Mouse (Mus musculus) heart, embryonic 16.5 days (tissue): ENCODE measurements around the gene Bbs9. TPM values are rescaled to one million over a fixed set of nuclear protein-coding genes. Genes with fewer than 3 reads are reported as not detected.

Experiments
- ATAC-seq: fragments of 200-750 bp; cut with Nextera tagmentation; replicated peaks from 2 replicates; pipeline ENCODE4 v1.8.0; 2017; ENCODE audit warnings: moderate number of reproducible peaks; ENCODE audit not compliant: insufficient read depth, low FRiP score; ENCODE audit errors: extremely low read depth
- H3K27ac ChIP-seq: fragments of 300-500 bp; sonication (generic); 2 replicates; pipeline ENCODE4 v1.5.1; 2014; ENCODE audit warnings: mild to moderate bottlenecking, low read length, control low read depth, moderate library complexity
- H3K27me3 ChIP-seq: fragments of 300-500 bp; sonication (generic); 2 replicates; pipeline ENCODE4 v1.6.1; 2014; ENCODE audit warnings: low read length, mixed read lengths; ENCODE audit not compliant: control insufficient read depth, insufficient read depth
- H3K36me3 ChIP-seq: fragments of 300-500 bp; sonication (generic); 2 replicates; pipeline ENCODE4 v1.6.1; 2014; ENCODE audit not compliant: control insufficient read depth, insufficient read depth
- H3K4me1 ChIP-seq: fragments of 300-500 bp; sonication (generic); 2 replicates; pipeline ENCODE4 v1.6.1; 2014; ENCODE audit warnings: low read length, mixed read lengths; ENCODE audit not compliant: control insufficient read depth, insufficient read depth
- H3K4me2 ChIP-seq: fragments of 300-500 bp; sonication (generic); 2 replicates; pipeline ENCODE4 v1.6.1; 2014; ENCODE audit warnings: low read depth, mild to moderate bottlenecking, control low read depth, low read length
- H3K4me3 ChIP-seq: fragments of 300-500 bp; sonication (generic); 2 replicates; pipeline ENCODE4 v1.5.1; 2014; ENCODE audit warnings: mild to moderate bottlenecking, control low read depth, low read length
- H3K9ac ChIP-seq: fragments of 300-500 bp; sonication (generic); 2 replicates; pipeline ENCODE4 v1.6.1; 2014; ENCODE audit warnings: low read length, control low read depth
- H3K9me3 ChIP-seq: fragments of 300-500 bp; sonication (generic); replicated peaks from 2 replicates; pipeline ENCODE4 v1.6.1; 2016; ENCODE audit warnings: low read length; ENCODE audit not compliant: control insufficient read depth
- WGBS: fragments of 180-500 bp; shearing (Covaris S2); extraction: QIAGEN DNeasy Blood & Tissue Kit; methylation state at CpG from one replicate; pipeline ENCODE4 v1.1.7; 2014; 5-methylcytosine and 5-hydroxymethylcytosine counted together
- polyA plus RNA-seq: library from polyadenylated mRNA; unstranded; fragments of >200 nt; fragmentation: Nextera tagmentation; extraction: Ambion mirVana; gene quantifications from 2 replicates; pipeline ENCODE4 v1.2.1, GENCODE M21; 2015

Bbs9 gene
- polyA plus RNA-seq, 1 experiment from 2014 or later, result 7.9 TPM

DNA sequence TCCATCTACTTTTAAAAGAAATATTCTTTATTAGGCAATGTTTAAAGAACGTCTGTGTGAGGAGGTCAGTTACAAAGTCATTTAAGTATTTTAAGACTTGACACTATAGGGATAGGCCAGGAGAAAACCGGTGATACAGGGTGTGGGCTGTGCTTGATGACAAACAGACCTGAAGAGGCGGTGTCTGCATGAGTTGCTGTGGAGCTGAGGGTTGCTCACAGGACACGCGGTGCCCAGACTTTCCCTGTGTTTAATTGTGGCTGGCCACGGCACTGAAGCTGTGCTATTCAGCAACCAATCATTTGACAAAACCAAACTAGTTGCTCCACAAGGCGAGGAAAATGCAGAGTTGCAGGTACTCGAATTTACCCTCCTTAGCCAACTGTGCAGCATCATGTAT, 286.0 kb downstream of the Bbs9 start:
- no peaks in the 10 kb centered on the region for H3K36me3 ChIP-seq
- WGBS, result 71% methylated on average over 8 of the region's 8 CpGs
- no peaks in the 10 kb centered on the region for H3K27me3 ChIP-seq

DNA sequence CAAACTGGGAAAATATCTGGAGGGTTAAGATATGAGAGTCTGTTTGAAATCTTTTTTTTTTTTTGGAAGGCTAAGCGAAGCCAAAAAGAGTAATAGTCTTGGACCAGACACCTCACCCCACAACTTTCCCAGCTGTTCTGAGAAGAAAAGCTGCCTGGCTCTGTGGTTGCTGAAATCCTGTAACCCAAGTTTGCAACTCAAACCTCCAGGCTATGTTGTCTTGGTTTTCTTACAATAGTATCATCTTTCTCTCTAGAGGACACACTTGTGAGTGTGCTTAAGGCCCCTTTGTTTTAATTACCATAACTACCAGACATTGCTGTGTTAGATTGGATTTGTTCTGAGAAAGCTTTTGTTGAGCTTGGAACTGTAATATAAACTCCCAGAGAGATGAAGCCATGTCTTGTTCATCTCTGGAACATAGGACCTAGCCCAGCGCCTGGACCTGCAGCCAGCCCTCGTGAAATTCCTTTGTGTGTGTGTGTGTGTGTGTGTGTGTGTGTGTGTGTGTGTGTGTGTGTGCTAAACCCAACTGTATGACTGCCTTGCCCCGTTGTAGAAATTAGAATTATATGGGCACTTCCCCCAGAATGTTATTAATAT, 290.2 kb downstream of the Bbs9 start:
- Histone ChIP-seq H3K4me2 (no peak overlapping the region), H3K36me3 (no peaks in the 10 kb centered on the region), H3K4me3 (no peak overlapping the region), H3K27me3 (no peaks in the 10 kb centered on the region), H3K9me3 (no peaks in the 10 kb centered on the region), H3K9ac (no peak overlapping the region), H3K27ac (no peak overlapping the region), H3K4me1 (no peaks in the 10 kb centered on the region)
- WGBS, result 57% methylated on average over 4 of the region's 4 CpGs
- no peak for ATAC-seq

More for the DNA sequence above, 286.0 kb downstream of the Bbs9 start:
- Histone ChIP-seq H3K4me1 (no peaks in the 10 kb centered on the region), H3K27ac (no peak overlapping the region), H3K4me2 (no peak overlapping the region), H3K4me3 (no peak overlapping the region), H3K9ac (no peak overlapping the region), H3K9me3 (no peaks in the 10 kb centered on the region)
- ATAC-seq, result no peak

DNA sequence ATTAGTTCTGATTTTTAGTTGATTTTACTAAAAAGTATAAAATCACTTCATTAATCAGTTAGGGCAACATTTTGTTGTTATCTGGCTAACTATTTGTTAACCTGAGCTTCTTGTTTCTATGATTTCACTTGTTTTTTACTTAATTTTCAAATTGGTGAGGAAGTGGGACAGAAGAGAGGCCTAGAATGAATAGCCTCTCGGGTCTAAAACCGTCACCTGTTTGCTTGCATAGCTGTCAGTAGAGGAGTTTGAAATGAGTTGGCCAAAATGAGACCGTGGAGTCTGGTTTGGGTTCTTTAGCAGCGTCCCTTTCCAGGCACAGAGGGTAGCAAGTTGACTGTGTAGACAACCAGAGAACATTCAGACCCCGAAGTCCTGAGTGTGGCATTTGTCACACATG, 291.6 kb downstream of the Bbs9 start:
- ATAC-seq, result no peak
- no peak overlapping the region for H3K4me2 ChIP-seq
- H3K9me3 ChIP-seq, result no peaks in the 10 kb centered on the region
- no peaks in the 10 kb centered on the region for H3K36me3 ChIP-seq
- H3K9ac ChIP-seq, result no peak overlapping the region
- no peak overlapping the region for H3K4me3 ChIP-seq
- no peaks in the 10 kb centered on the region for H3K27me3 ChIP-seq
- no peaks in the 10 kb centered on the region for H3K4me1 ChIP-seq
- H3K27ac ChIP-seq, result no peak overlapping the region
- WGBS, result 81% methylated on average over 5 of the region's 5 CpGs

DNA sequence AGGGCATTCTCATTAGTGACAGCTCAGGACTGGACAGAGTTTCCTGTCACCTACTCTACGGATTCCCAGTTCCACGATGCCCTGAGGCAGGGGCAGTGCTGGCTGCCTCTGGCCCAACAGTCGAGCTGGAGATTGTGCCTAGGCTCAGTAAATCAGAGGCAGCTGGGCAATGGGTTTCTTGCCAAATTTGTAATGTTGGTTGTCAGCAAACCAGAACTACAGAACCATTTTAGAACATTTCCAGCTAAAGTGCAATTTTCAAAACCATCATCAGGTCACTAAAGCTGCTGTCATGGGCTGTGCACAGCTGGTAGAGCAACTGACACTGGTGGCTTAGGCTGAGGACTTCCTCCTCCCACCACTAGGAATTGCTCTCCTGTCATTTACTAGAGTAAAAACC, 292.3 kb downstream of the Bbs9 start:
- Histone ChIP-seq H3K27ac (no peak overlapping the region), H3K4me3 (no peak overlapping the region), H3K27me3 (no peaks in the 10 kb centered on the region), H3K9me3 (no peaks in the 10 kb centered on the region), H3K36me3 (no peaks in the 10 kb centered on the region), H3K4me2 (no peak overlapping the region), H3K4me1 (no peaks in the 10 kb centered on the region), H3K9ac (no peak overlapping the region)
- WGBS, result 41% methylated on average over 3 of the region's 3 CpGs
- ATAC-seq, result no peak

DNA sequence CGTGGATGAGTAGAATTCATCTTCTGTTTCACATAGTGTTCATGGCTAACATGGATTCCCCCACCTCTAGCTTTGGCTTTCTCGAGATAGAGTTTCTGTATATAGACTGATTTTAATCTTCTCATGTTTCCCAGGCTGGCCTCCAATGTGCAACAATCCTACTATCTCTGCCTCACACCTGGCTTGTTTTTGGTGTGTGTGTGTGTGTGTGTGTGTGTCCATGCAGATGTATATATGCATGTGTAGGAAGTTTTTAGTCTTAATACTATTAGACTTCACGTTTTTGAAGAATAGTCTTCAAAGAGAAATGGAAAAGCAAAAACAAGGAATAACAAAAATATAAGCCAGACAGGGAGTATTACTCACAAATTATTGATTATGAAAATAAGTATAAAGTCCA, 296.3 kb downstream of the Bbs9 start:
- no peak for ATAC-seq
- no peak overlapping the region for H3K4me3 ChIP-seq
- H3K36me3 ChIP-seq, result no peaks in the 10 kb centered on the region
- WGBS, result 86% methylated on average over 3 of the region's 3 CpGs
- H3K27ac ChIP-seq, result no peak overlapping the region
- H3K9ac ChIP-seq, result no peak overlapping the region
- H3K4me1 ChIP-seq, result no peaks in the 10 kb centered on the region
- no peaks in the 10 kb centered on the region for H3K27me3 ChIP-seq
- no peaks in the 10 kb centered on the region for H3K9me3 ChIP-seq
- H3K4me2 ChIP-seq, result no peak overlapping the region

DNA sequence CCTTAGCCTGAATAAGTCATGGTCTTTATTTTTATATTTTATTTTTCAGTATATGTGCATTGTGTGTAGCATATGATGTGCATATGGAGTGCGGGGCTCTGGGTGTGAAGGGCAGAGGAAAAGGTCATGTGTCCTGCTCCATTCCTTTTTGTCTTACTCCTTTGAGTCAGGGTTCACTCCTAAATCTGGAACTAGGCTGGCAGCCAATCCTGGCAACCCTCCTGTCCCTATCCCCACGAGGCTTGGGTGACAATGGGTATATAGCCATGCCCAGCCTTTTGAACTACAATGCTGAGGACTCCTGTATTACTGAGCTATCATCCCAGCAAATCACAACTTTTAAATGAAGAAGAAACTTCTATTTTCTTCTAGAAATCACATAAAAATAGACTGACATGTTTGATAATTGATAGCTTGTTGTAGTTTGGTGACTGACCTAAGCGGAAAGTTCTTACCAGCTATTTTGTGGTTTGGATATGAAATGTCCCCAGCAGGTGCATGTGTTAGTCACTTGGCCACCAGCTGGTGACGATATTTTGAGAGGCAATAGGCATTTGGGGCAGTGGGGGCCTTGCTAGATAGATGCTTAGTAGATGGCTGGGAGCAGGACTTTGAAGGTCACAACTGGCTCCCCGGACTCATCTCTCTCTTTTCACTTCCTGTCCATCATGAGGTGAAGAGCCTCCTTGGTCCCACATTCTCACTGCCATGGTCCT, 300.9 kb downstream of the Bbs9 start:
- 74% methylated on average over 5 of the region's 5 CpGs for WGBS
- Histone ChIP-seq H3K9ac (no peak overlapping the region), H3K27ac (no peak overlapping the region), H3K36me3 (no peaks in the 10 kb centered on the region), H3K9me3 (no peaks in the 10 kb centered on the region), H3K27me3 (no peaks in the 10 kb centered on the region), H3K4me1 (no peaks in the 10 kb centered on the region), H3K4me3 (no peak overlapping the region), H3K4me2 (no peak overlapping the region)
- no peak for ATAC-seq

DNA sequence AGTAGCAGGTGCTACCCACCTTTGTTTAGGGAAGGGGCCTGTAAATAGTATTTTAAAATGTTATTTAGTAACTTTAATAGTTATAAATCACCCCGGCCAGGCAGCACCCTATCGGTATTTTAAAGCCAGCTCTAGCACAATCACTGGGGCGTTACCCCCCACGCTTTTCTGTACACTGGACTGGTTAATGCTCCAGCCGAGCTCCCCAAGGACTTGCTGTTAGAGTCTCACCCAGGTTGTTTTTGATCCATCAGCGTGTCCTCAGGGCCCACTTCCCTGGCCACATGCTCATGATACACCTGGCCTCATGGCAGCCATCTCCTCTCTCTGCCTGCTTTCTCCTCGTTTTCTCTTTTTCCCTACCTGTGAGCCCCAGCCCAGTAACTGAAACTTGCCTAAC, 301.9 kb downstream of the Bbs9 start:
- Histone ChIP-seq H3K4me3 (no peak overlapping the region), H3K9ac (no peak overlapping the region), H3K27me3 (no peaks in the 10 kb centered on the region), H3K27ac (no peak overlapping the region), H3K9me3 (no peaks in the 10 kb centered on the region), H3K36me3 (no peaks in the 10 kb centered on the region), H3K4me2 (no peak overlapping the region), H3K4me1 (no peaks in the 10 kb centered on the region)
- WGBS, result 87% methylated on average over 7 of the region's 7 CpGs
- no peak for ATAC-seq

DNA sequence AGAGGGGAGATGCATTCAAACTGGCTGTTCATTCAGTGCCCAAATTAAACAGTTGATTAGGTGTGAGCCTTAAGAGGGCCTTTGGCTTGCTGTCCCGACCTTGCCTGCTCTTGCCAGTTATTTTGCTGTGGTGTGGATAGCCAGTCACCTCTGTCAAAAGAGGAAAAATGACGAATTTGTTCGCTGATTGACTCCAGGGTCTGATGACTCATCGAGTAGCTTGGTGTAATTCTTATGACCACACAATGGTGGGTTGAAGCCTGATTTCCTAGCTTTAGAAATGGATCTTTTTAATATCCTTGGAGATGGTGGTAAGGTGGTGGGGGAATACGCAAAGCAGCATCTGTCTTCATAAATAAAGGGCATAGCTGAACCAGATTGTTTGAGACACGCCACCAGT, 304.1 kb downstream of the Bbs9 start:
- Histone ChIP-seq H3K4me1 (no peaks in the 10 kb centered on the region), H3K36me3 (no peaks in the 10 kb centered on the region), H3K4me2 (no peak overlapping the region), H3K4me3 (no peak overlapping the region), H3K27me3 (no peaks in the 10 kb centered on the region), H3K9ac (no peak overlapping the region), H3K9me3 (no peaks in the 10 kb centered on the region), H3K27ac (no peak overlapping the region)
- ATAC-seq, result no peak
- WGBS, result 75% methylated on average over 6 of the region's 6 CpGs

DNA sequence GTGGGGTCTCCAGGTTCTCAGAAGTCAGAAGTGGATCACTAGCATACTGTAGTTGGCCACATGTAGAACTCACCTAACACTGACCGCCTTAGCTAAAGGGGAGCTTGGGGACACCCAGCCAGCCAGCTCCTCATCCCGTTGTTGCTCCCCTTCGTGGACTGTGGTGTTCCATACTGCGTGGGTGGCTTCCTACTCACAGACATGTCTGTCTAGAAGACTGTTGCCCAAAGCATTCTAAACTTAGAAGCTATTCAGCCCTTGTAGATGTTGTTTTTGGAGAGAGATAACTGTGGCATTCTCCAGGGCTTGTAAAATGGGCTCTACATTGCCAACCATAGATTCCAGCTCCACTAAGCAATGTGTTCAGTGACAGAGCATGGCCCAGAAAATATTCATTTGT, 310.5 kb downstream of the Bbs9 start:
- no peak for ATAC-seq
- no peak overlapping the region for H3K9ac ChIP-seq
- peaks cover 3% of the 10 kb centered on the region for H3K4me1 ChIP-seq
- H3K4me2 ChIP-seq, result no peak overlapping the region
- H3K4me3 ChIP-seq, result no peak overlapping the region
- H3K27me3 ChIP-seq, result no peaks in the 10 kb centered on the region
- WGBS, result 45% methylated on average over 4 of the region's 4 CpGs
- H3K36me3 ChIP-seq, result no peaks in the 10 kb centered on the region
- H3K9me3 ChIP-seq, result no peaks in the 10 kb centered on the region
- H3K27ac ChIP-seq, result no peak overlapping the region
